Mouse (Mus musculus) regulatory T cell (primary cell): ENCODE data around the gene Tiam2.

Experiments used
- in situ Hi-C: fragments of 300-600 bp; cut with MboI, MseI; formaldehyde crosslinking; loops from one replicate; pipeline ENCODE4 v1.15.1; 2025; ENCODE audit warnings: high pct_unique_total_duplicates

The Tiam2 gene

DNA sequence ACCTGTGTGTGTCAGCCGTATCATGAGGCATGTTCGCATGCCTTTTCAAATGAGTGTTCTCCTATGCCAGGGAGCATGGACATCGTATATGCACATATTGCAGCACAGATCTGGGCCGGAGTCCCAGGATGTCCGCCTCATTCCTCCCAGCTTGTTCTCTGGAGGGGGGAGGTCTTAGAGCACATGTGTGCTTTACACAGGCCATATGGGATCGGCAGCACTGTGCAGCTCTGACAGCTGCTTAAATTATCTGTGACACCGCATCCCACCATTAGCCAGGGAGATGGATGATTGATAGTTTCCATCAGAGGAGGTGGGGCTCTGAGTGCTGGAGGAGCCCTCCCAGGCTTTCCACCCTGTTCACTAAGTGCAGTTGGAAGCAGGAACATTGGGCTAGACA lies 12.4 kb downstream of the Tiam2 start:
- in situ Hi-C loops: no loop called here

DNA sequence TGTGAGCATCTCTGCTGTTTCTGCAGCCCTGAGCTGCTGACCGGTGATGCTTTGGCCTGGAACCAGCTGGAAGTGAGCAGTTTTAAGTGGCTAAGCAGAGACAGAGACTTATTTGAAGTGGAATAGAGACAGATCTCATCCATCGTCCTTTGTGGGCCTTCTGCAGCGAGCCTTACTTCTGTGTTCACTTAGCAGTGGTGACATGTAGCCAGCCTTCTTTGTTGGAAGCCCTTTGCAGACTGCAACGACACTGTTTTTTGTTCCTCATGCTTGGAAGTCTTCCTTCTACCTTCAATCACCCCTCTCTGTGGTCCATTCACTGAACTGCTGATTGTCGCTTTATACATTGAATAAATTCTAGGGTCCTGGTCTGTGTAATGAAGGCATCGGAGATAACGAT lies 18.5 kb downstream of the Tiam2 start:
- in situ Hi-C loops: no loop called here

DNA sequence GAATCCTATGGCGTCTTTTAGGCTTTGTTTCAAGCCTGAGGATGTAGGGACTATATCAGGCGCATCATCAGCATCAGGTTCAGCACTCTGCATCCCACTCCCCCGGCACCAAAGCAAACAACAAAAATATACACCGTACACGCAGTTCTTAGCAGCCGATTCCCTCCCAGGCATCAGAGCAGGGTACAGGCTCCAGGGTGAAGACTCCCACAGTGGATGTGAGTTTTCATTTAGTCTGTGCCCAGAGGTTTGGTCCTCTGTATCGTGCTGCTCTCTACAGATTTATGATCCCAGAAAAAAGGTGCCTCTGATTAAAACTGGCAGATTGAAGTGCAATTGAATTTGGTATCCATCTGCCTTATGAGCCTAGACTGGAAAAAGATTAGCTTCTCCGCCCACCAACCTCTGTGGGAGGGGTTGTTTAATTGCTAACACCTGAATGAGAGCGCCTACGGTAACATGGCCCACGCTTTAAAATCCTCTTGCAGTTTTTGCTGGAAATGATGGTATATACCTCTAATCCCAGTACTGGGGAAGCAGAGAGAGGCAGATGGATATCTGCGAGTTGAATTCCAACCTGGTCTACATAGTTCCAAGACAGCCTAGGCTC lies 19.0 kb downstream of the Tiam2 start:
- in situ Hi-C loops: no loop called here

DNA sequence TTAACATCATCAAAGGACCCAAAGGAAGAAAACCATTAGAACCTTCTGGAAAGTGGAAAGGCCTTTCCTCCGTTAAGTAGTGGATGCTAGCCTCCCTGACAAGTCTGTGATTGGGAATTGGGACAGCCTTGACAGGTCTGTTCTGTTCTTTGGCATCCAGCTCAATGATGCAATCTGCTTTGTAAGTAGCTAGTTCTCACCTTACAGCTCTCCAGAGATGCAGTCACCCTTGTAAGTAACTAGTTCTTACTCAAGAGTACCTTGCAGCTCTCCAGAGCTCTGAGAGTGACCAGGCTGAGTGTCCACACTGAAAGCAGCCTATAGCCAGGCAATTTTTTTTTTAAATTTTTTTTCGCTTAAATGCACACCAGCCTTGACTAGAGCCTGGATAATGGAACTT lies 21.4 kb downstream of the Tiam2 start:
- in situ Hi-C loops: no loop called here

DNA sequence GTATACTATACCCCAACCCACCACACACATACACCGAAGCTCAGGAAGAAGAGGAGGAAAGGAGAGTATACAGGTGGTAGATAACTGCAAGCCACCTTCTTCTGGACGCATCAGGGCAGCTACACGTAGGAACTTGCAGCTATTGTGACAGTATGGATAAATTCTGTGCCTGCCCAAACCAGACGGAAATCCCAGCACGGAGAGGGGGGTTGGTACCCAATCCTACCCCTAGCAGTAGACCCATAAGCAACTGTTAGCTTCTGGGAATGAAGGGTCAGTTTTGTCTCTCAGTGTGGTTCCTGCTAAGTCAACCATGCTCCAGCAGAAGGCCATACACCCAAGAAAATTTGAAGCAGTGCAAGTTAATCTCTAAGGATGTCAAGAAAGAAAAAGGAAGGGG lies 23.0 kb downstream of the Tiam2 start:
- in situ Hi-C loops: no loop called here

DNA sequence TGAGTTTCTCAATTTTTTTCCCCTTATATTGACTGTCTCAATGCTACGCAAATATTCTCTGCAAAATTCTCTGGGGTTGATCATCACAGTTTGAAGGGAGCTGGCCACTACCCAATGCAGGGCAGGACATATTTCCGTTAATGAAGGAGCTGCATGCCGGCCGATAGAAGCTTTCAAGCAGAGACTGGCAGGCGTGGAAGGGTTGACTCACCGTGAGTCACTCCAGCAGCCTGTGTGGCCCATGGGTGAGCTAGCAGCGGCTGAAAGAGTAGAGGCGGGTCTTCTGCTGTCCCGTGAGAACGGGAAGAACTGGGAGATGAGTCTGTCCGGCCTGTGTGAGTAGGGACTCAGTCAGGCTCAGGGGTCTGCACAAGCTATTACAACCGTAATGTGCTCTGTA lies 23.6 kb downstream of the Tiam2 start:
- in situ Hi-C loops: loop anchor here (5.0 kb wide), 1 partner anchor 72 kb away; no protein-coding TSS in a partner anchor

DNA sequence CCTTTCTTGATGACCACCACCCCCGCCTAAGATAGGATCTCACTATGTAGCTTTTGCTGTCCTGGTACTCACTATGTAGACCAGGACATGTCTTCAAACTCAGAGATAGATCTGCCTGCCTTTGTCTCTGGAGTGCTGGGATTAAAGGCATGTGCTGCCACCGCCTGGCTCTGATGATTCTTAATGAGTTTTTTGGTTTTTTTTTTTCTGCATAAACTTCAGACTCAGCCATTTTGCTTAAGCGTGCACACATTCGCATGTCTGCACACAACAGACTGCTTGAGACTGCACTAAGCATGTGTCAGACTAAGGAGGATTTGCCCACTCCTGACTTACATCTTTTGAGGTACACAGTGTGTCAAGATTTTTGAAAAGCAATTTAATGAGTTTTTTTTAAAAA lies 24.0 kb downstream of the Tiam2 start:
- in situ Hi-C loops: loop anchor here (5.0 kb wide), 1 partner anchor 72 kb away; no protein-coding TSS in a partner anchor

DNA sequence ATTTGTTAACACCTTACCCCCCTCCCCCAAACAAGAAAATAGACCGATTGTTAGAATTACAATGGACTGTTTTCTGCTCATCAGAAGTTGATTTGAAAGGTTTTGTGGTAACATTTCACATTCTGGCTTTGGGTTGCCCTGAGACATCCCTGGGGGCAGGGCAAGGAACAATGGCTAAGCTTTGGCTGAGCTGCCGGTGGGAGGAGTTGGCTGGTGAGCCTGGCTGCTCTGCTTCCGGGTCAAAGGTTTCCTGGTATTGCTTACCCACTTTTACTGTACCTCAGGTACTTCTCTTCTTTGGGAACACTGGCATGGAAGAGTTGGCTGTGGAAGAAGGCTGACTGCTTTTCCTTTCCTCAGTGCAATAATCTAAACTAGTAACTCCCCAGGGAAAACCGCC lies 25.3 kb downstream of the Tiam2 start:
- in situ Hi-C loops: loop anchor here (5.0 kb wide), 1 partner anchor 71 kb away; no protein-coding TSS in a partner anchor

DNA sequence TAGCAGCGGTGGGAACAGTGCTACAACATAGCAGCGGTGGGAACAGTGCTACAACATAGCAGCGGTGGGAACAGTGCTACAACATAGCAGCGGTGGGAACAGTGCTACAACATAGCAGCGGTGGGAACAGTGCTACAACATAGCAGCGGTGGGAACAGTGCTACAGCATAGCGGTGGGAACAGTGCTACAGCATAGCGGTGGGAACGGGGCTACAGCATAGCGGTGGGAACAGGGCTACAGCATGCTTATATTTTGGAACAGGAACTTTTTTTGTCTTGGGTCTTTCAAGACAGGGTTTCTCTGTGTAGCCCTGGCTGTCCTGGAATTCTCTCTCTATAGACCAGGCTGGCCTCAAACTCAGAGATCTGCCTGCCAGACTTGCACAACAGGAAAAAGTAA lies 26.8 kb downstream of the Tiam2 start:
- in situ Hi-C loops: loop anchor here (5.0 kb wide), 1 partner anchor 69 kb away; no protein-coding TSS in a partner anchor

DNA sequence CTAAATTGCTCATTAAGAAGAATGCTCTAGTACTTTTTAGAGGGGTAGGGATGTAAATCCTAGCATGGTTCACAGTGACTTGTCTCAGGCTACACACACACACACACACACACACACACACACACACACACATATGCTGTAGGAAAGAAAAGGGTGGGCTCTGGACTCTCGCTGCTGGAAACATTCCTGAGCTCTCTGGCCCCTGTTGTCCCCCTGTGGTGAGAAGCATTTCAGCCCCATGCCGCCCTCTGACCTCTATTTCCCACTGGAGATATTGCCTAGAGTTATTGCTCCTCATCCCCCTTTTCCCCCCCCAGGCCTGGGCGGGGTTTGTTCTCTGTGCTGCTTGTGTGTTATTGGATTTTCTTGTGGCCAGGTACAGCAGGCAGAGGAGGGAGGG lies 28.5 kb downstream of the Tiam2 start:
- in situ Hi-C loops: loop anchor here (5.0 kb wide), 1 partner anchor 67 kb away; no protein-coding TSS in a partner anchor

DNA sequence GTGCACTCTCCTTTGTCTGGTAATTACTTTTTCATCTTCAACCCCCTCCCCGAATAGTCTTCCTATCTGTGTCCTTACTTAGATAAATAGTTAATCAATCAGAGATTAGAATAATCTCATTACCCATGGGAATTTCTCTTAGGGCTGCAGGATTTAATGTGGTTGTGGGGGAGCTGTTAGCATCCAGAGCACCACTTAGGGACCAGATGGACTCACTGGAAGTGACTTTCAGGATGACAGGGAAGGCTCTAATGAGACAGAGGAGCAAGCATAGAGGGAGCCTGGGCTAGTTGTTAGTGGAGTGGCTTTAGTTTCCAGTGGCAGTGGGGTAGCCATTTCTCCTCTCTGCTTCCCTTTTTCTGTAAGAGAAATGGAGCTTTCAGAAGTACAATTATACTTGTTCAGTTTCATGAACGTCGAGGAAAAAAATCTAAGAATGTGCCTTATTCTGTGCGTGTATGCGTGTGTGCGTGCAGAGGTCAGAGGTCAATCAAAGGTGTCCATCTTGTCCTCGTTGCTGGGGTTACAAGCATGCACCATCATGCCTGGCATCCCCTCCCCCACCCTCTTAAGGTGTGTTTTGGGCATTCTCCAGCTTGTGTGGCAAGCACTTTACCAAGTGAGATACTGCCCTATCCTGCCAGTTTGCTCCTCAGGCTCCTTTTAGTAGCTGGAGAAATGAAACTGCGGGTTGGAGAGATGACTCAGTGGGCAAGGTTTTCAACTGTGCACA lies 30.4 kb downstream of the Tiam2 start:
- in situ Hi-C loops: no loop called here

DNA sequence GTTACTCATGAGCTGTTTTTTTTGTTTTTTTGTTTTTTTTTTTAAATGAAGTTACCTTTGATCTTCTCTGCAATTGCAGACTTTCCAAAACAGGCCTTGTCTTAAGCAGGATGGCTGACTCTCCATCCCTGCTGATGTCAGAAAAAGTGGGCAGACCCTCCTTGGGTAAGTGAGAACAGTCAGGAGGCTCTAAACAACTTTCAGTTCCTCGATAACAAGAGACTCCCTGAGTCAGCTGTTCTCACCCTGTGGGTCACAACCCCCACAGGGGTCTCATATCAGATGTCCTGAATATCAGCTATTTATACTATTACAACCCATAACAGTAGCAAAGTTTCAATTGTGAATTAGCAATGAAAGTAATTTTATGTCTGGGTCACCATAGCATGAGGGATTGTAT lies 33.9 kb downstream of the Tiam2 start:
- in situ Hi-C loops: no loop called here

DNA sequence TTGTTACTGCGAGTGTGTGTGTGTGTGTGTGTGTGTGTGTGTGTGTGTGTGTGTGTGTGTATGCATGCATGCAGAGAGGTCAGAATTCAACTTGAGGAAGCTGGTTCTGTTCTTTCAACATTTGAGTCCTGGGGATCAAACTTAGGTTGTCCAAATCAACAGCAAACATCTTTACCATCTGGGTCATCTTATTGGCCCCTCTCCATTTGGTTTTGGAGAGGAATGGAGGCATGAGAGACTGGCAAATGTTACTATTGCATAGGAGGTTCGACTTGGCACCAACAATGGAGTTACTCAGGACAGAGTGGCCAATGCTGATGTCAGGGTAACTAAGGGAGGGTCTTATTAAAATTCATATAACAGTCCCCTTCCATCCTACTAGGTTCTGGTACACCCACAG lies 35.4 kb downstream of the Tiam2 start:
- in situ Hi-C loops: no loop called here

DNA sequence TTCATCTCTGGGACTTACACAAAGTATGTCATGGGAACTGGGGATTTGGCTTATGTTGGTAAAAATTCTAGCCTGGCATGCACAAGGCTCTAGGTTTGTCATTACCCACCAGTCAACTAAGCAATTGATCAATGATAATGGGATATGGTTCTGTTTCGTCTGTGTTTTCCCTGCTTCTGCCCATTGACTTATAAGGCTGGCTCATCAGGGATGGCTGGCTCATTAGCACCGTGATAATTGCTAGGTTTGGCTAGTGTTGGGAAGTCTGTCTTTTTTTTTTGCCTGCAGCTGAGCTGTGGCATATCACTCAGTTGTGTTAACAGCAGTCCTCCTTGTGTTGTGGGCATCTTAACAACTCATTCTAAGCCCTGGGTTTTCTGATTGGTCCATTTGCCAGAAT lies 36.8 kb downstream of the Tiam2 start:
- in situ Hi-C loops: no loop called here

DNA sequence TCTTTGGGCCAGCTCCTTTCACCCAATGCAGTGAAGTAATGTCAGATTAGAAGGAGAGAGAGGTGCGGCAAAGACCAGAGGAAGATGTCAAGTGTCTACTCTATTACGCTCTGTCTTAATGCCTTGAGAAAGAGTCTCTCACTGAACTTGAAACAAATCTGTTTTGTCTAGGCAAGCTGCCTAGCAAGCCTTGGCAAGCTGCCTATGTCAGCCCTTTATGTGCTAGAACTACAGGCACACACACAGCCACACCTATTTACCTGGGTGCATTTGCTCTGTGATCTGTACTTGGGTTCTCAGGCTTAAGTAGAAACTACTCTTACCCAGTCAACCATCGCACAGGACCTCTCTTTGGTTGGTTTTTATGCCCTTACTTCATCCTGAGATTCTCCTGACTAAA lies 40.4 kb downstream of the Tiam2 start:
- in situ Hi-C loops: no loop called here

DNA sequence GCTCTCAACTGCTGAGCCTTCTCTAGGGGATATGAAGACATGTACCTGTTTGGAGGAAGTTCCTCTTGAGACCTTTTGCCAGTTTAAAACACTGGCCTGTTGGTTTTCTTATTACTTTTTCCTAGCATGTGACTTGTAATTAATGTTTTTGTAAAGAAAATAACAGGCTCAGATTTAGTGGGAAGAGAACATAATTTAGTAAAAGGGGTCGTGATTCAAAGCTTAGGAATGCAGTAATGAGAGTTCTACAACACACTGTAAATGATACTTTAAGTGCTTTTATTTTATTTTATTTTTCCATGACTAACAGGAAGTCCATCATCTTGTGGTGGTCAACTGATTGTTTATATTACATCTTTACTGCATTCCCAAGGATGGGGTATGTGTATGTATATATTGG lies 42.0 kb downstream of the Tiam2 start:
- in situ Hi-C loops: no loop called here

DNA sequence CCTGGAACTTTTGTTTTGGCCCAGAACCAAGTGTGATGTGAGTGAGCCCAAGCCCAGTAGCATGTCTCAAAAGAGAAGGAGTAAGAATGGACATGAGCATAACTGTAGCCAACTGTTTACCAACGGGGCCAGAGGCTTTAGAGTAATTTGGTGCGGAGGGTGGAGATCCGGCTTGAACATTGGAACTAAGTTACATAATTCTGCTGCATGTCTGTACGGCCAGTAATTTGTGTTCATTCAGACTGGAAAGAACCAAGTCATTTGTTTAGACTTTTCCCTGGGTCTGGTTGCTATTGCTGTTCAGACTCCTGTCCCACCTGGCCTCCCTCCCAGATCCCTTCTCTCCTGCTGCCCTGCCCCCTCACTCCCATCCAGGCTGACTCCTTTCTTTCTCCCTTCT lies 43.3 kb downstream of the Tiam2 start:
- in situ Hi-C loops: no loop called here

DNA sequence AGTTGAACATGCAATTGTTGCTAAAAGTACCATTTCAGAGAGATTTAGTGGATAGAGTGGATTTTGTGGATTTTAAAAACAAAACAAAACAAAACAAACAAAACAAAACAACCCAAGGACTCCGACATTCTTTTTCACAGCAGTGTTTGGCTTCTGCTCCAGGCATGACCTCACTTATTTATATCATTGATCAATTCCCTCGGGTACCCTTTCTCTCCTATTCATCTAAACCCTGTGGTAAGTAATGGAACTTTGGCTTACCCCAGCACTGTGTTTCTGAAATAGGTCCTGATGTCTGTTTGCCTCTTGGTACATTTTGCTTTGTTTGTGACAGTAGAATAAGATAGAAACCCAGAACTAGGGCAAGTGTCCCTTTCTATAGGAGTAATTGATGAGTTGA lies 52.2 kb downstream of the Tiam2 start:
- in situ Hi-C loops: no loop called here

DNA sequence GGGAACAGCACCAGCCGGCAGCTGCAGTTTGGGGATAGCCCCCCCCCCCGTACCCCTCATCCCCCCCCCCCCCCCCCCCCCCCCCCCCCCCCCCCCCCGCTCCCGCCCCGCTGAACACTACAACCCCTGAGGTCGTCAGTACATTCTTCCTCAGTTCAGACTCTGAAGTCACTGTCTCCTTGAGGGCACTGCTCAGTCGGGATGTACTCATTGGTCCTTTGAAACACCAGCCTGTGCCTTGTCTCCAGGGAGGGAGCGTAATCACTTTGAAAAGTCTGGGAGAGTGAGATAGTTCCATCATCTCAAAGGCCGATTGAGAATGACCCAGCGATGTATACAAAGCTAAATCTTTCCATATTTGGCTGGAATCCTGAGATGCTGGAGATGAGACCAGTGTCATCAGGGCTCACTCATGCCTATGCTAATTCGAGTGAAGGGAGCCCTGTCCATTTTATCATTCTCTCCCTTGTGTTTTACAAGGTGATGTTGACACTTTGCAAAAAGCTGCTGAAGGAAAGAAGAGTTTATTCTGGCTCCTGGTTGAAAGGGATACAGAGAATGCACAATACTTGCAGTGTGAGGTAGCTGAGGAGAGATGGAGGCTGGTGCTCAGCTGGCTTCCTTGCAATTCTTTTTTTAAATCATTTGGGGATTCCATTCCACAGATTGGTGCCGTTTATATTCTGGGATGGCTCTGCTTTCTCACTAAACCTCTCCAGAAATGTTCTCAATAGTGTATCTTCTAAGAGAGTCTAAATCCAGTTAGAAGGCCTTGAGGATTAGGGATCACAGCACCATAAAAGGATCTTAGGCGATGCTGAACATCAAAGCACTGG lies 53.6 kb downstream of the Tiam2 start:
- in situ Hi-C loops: no loop called here

DNA sequence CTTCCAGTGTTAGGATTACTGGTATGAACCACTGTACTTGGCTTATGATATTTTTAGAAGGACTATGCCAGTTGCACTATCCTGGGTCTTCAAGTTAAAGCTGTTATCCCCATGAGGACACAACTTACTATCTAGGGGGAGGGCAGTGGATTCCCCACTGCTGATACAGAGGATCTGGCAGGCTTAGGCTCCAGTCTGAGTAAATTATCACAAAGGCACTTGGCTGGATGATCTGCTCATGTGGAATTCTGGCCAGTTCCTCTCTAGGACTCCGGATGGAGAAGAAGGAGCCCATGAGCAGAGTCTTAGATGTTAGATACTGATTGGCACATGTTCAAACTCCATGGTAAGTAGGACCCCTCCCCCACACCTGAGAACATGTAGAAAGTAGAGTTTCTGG lies 59.0 kb downstream of the Tiam2 start:
- in situ Hi-C loops: no loop called here

DNA sequence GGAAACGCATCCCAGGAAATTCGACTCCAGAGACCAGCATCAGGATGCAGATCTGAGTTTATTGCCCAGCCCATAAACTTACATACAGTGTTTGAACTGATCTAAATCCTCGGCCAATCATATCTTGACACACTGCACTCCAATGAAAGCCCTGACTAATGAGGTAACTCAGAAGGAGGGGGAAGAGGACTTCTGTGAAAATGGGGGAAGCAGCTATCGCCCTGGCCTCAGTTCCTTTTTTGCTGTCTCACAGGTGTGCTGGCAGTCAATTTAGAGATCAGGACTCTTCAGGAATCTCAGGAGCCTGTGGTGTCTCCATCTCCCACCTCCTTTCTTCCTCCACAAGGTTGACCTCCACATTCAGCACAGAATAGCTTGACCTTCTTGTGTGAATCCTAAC lies 61.4 kb downstream of the Tiam2 start:
- in situ Hi-C loops: no loop called here

DNA sequence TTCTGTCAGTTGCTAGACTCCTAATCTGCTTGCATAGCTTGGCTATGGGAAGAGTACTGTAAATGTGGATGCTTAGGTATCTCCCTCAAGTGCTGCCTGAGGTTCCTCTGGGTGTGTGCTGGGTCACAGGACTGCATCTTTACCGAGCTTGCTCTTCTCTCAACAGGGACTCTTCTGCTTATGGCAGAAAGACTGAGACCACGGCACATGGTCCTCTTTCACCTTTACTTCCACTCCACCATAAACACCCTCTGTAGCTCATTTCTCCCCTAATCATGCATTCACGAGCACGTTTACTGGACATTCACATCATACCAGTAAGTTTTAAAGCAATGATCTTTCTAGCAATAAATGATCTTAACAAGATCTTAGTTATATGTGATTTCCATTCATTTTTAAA lies 63.4 kb downstream of the Tiam2 start:
- in situ Hi-C loops: no loop called here

DNA sequence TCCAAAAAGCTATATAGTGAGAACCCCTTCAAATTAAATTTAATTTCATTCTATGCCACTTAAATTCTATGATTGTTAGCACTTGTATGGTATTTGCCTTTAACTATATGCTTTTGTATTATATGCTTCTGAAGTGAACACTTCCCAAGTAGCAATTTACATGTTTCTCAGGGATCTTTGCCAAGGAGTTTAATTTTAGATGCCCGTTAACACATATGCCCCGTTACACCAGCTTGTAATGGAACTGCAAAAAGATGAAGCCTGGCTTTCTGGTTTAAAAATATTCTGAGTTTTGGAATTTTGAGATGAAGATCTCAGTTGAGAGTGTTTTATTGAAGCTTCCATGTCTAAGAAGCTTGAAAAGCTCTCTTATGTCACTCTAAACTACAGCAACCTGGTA lies 67.6 kb downstream of the Tiam2 start:
- in situ Hi-C loops: no loop called here
